Mouse (Mus musculus): ENCODE data around the gene Gm3646. TPM values are rescaled to one million over a fixed set of nuclear protein-coding genes. Genes with fewer than 3 reads are reported as not detected.
A peak's percentile ranks its signal among the peaks of the same experiment; 100 is the strongest.

The Gm3646 gene
- polyA plus RNA-seq, 1 experiment from 2014 or later = not detected

GRCm38 (mm10) chr1:39838487-39839169 is 33.5 kb upstream of the Gm3646 start:
- H3K4me1 ChIP-seq (replicated peaks; ENCODE audit: control insufficient read depth, insufficient read depth, low read length) = no peaks in the 10 kb centered on the region
- WGBS = 44% methylated on average over 12 of the region's 12 CpGs
- no peaks in the 10 kb centered on the region for H3K9me3 ChIP-seq (ENCODE audit: control insufficient read depth, low read length)
- peak overlapping the region; percentile 62; the same call in 1 of the 2 replicates for H3K27ac ChIP-seq (ENCODE audit: low read depth, low read length)
- H3K4me2 ChIP-seq (replicated peaks; ENCODE audit: low read depth, low read length) = no peak overlapping the region
- H3K27me3 ChIP-seq (ENCODE audit: control insufficient read depth, insufficient read depth, low read length) = no peaks in the 10 kb centered on the region
- no peaks in the 10 kb centered on the region for H3K36me3 ChIP-seq (ENCODE audit: control insufficient read depth, insufficient read depth, low read length)
- ATAC-seq (ENCODE audit: low FRiP score) (peak; percentile 93), DNase-seq (ENCODE audit: low spot score) (peak; percentile 67)
- H3K9ac ChIP-seq (ENCODE audit: low read depth, low read length) = no peak overlapping the region
- H3K4me3 ChIP-seq (ENCODE audit: low read depth, low read length) = no peak overlapping the region

GRCm38 (mm10) chr1:39831594-39832039 is 26.5 kb upstream of the Gm3646 start:
- Histone ChIP-seq H3K27ac (ENCODE audit: low read depth, low read length) (no peak overlapping the region), H3K4me2 (replicated peaks; ENCODE audit: low read depth, low read length) (no peak overlapping the region), H3K9ac (ENCODE audit: low read depth, low read length) (no peak overlapping the region), H3K36me3 (ENCODE audit: control insufficient read depth, insufficient read depth, low read length) (no peaks in the 10 kb centered on the region), H3K4me1 (replicated peaks; ENCODE audit: control insufficient read depth, insufficient read depth, low read length) (no peaks in the 10 kb centered on the region), H3K4me3 (ENCODE audit: low read depth, low read length) (no peak overlapping the region), H3K9me3 (ENCODE audit: control insufficient read depth, low read length) (no peaks in the 10 kb centered on the region), H3K27me3 (ENCODE audit: control insufficient read depth, insufficient read depth, low read length) (no peaks in the 10 kb centered on the region)
- ATAC-seq (ENCODE audit: low FRiP score) = no peak
- WGBS = 85% methylated on average over 4 of the region's 4 CpGs
- DNase-seq (ENCODE audit: low spot score) = no peak

- no peaks in the 10 kb centered on the region for H3K27me3 ChIP-seq (ENCODE audit: control insufficient read depth, insufficient read depth, low read length)
- no peak overlapping the region for H3K4me3 ChIP-seq (ENCODE audit: low read depth, low read length)
- 91% methylated on average over 11 of the region's 11 CpGs for WGBS
- no peak overlapping the region for H3K9ac ChIP-seq (ENCODE audit: low read depth, low read length)
- H3K36me3 ChIP-seq (ENCODE audit: control insufficient read depth, insufficient read depth, low read length) = no peaks in the 10 kb centered on the region
- H3K9me3 ChIP-seq (ENCODE audit: control insufficient read depth, low read length) = no peaks in the 10 kb centered on the region
- no peak for ATAC-seq (ENCODE audit: low FRiP score)
- H3K4me2 ChIP-seq (replicated peaks; ENCODE audit: low read depth, low read length) = no peak overlapping the region
- no peak for DNase-seq (ENCODE audit: low spot score)
- no peaks in the 10 kb centered on the region for H3K4me1 ChIP-seq (replicated peaks; ENCODE audit: control insufficient read depth, insufficient read depth, low read length)
- no peak overlapping the region for H3K27ac ChIP-seq (ENCODE audit: low read depth, low read length)
These were observed 25.9 kb upstream of the Gm3646 start for GRCm38 (mm10) chr1:39830786-39831593.

GRCm38 (mm10) chr1:39824902-39825301 is 19.8 kb upstream of the Gm3646 start:
- Histone ChIP-seq H3K9me3 (ENCODE audit: control insufficient read depth, low read length) (no peaks in the 10 kb centered on the region), H3K27ac (ENCODE audit: low read depth, low read length) (no peak overlapping the region), H3K27me3 (ENCODE audit: control insufficient read depth, insufficient read depth, low read length) (no peaks in the 10 kb centered on the region), H3K4me2 (replicated peaks; ENCODE audit: low read depth, low read length) (no peak overlapping the region), H3K4me3 (ENCODE audit: low read depth, low read length) (no peak overlapping the region), H3K9ac (ENCODE audit: low read depth, low read length) (no peak overlapping the region), H3K4me1 (replicated peaks; ENCODE audit: control insufficient read depth, insufficient read depth, low read length) (no peaks in the 10 kb centered on the region), H3K36me3 (ENCODE audit: control insufficient read depth, insufficient read depth, low read length) (no peaks in the 10 kb centered on the region)
- 84% methylated on average over 4 of the region's 4 CpGs for WGBS
- ATAC-seq (ENCODE audit: low FRiP score) (no peak), DNase-seq (ENCODE audit: low spot score) (no peak)

GRCm38 (mm10) chr1:39824240-39824639 is 19.1 kb upstream of the Gm3646 start:
- no peak overlapping the region for H3K4me3 ChIP-seq (ENCODE audit: low read depth, low read length)
- 49% methylated on average over 4 of the region's 4 CpGs for WGBS
- DNase-seq (ENCODE audit: low spot score) = no peak

GRCm38 (mm10) chr1:39819596-39819995 is 14.5 kb upstream of the Gm3646 start:
- Histone ChIP-seq H3K9me3 (ENCODE audit: control insufficient read depth, low read length) (no peaks in the 10 kb centered on the region), H3K4me3 (ENCODE audit: low read depth, low read length) (no peak overlapping the region), H3K36me3 (ENCODE audit: control insufficient read depth, insufficient read depth, low read length) (no peaks in the 10 kb centered on the region), H3K9ac (ENCODE audit: low read depth, low read length) (no peak overlapping the region), H3K4me1 (replicated peaks; ENCODE audit: control insufficient read depth, insufficient read depth, low read length) (no peaks in the 10 kb centered on the region), H3K27ac (ENCODE audit: low read depth, low read length) (no peak overlapping the region), H3K27me3 (ENCODE audit: control insufficient read depth, insufficient read depth, low read length) (no peaks in the 10 kb centered on the region), H3K4me2 (replicated peaks; ENCODE audit: low read depth, low read length) (no peak overlapping the region)
- ATAC-seq (ENCODE audit: low FRiP score) (no peak), DNase-seq (ENCODE audit: low spot score) (no peak)
- whole genome bisulfite sequencing = 85% methylated on average over 10 of the region's 10 CpGs

More at GRCm38 (mm10) chr1:39824240-39824639, 19.1 kb upstream of the Gm3646 start:
- Histone ChIP-seq H3K27ac (ENCODE audit: low read depth, low read length) (no peak overlapping the region), H3K9me3 (ENCODE audit: control insufficient read depth, low read length) (no peaks in the 10 kb centered on the region), H3K4me2 (replicated peaks; ENCODE audit: low read depth, low read length) (no peak overlapping the region), H3K4me1 (replicated peaks; ENCODE audit: control insufficient read depth, insufficient read depth, low read length) (no peaks in the 10 kb centered on the region), H3K9ac (ENCODE audit: low read depth, low read length) (no peak overlapping the region), H3K27me3 (ENCODE audit: control insufficient read depth, insufficient read depth, low read length) (no peaks in the 10 kb centered on the region), H3K36me3 (ENCODE audit: control insufficient read depth, insufficient read depth, low read length) (no peaks in the 10 kb centered on the region)
- no peak for ATAC-seq (ENCODE audit: low FRiP score)

- Histone ChIP-seq H3K4me3 (ENCODE audit: low read depth, low read length) (no peak overlapping the region), H3K4me1 (replicated peaks; ENCODE audit: control insufficient read depth, insufficient read depth, low read length) (no peaks in the 10 kb centered on the region), H3K9ac (ENCODE audit: low read depth, low read length) (no peak overlapping the region), H3K27me3 (ENCODE audit: control insufficient read depth, insufficient read depth, low read length) (no peaks in the 10 kb centered on the region), H3K4me2 (replicated peaks; ENCODE audit: low read depth, low read length) (no peak overlapping the region), H3K36me3 (ENCODE audit: control insufficient read depth, insufficient read depth, low read length) (no peaks in the 10 kb centered on the region), H3K9me3 (ENCODE audit: control insufficient read depth, low read length) (no peaks in the 10 kb centered on the region), H3K27ac (ENCODE audit: low read depth, low read length) (no peak overlapping the region)
- WGBS = 86% methylated on average over 5 of the region's 5 CpGs
- ATAC-seq (ENCODE audit: low FRiP score) (no peak), DNase-seq (ENCODE audit: low spot score) (no peak)
These were observed 10.6 kb upstream of the Gm3646 start for GRCm38 (mm10) chr1:39815766-39816165.

GRCm38 (mm10) chr1:39813067-39813466 is 7.9 kb upstream of the Gm3646 start:
- H3K9ac ChIP-seq (ENCODE audit: low read depth, low read length) = no peak overlapping the region
- no peaks in the 10 kb centered on the region for H3K4me1 ChIP-seq (replicated peaks; ENCODE audit: control insufficient read depth, insufficient read depth, low read length)
- H3K36me3 ChIP-seq (ENCODE audit: control insufficient read depth, insufficient read depth, low read length) = no peaks in the 10 kb centered on the region
- no peak for DNase-seq (ENCODE audit: low spot score)
- 80% methylated on average over 4 of the region's 4 CpGs for WGBS
- H3K9me3 ChIP-seq (ENCODE audit: control insufficient read depth, low read length) = no peaks in the 10 kb centered on the region
- ATAC-seq (ENCODE audit: low FRiP score) = no peak
- no peak overlapping the region for H3K4me3 ChIP-seq (ENCODE audit: low read depth, low read length)
- no peak overlapping the region for H3K27ac ChIP-seq (ENCODE audit: low read depth, low read length)
- H3K4me2 ChIP-seq (replicated peaks; ENCODE audit: low read depth, low read length) = no peak overlapping the region
- H3K27me3 ChIP-seq (ENCODE audit: control insufficient read depth, insufficient read depth, low read length) = no peaks in the 10 kb centered on the region

GRCm38 (mm10) chr1:39804789-39805188 is 343 bp downstream of the Gm3646 start:
- no peaks in the 10 kb centered on the region for H3K27me3 ChIP-seq (ENCODE audit: control insufficient read depth, insufficient read depth, low read length)
- DNase-seq (ENCODE audit: low spot score) = no peak
- H3K4me2 ChIP-seq (replicated peaks; ENCODE audit: low read depth, low read length) = no peak overlapping the region
- H3K27ac ChIP-seq (ENCODE audit: low read depth, low read length) = no peak overlapping the region
- H3K4me1 ChIP-seq (replicated peaks; ENCODE audit: control insufficient read depth, insufficient read depth, low read length) = no peaks in the 10 kb centered on the region
- no peak overlapping the region for H3K9ac ChIP-seq (ENCODE audit: low read depth, low read length)
- no peaks in the 10 kb centered on the region for H3K9me3 ChIP-seq (ENCODE audit: control insufficient read depth, low read length)
- no peak overlapping the region for H3K4me3 ChIP-seq (ENCODE audit: low read depth, low read length)
- H3K36me3 ChIP-seq (ENCODE audit: control insufficient read depth, insufficient read depth, low read length) = no peaks in the 10 kb centered on the region
- WGBS = 88% methylated on average over 6 of the region's 6 CpGs
- ATAC-seq (ENCODE audit: low FRiP score) = no peak

Data from hindbrain, embryonic 11.5 days (tissue).